Mouse (Mus musculus) stomach, postnatal 0 days (tissue): ENCODE data around the gene Borcs5.

Experiments used
- CTCF ChIP-seq: IDR thresholded peaks from 2 replicates; pipeline ENCODE4 v1.5.1; 2016; ENCODE audit warnings: antibody characterized with exemption, low read depth, mild to moderate bottlenecking, moderate library complexity
- EP300 ChIP-seq: optimal IDR thresholded peaks from 2 replicates; pipeline ENCODE3; 2016; ENCODE audit warnings: antibody characterized with exemption

DNA sequence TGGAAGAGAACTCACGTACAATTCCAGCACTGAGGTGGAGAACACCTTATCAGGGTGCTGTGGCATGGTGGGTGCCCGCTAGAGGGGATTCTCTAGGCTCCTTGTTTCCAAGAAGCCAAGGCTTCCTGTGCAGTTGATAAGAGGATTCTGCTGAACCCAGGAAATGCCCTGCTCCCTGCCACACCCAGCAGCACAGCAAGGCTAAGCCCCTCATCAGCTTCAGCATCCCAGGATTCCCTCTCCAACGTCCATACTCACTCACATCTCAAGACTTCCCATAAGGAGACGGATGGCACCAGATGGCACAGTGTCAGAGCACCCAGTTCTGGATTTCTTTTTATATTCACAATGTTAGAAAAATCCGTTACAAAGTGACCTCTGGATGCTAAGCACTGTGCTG, 79.8 kb downstream of the Borcs5 start:
- TF ChIP-seq CTCF (no peak), EP300 (no peak)
